ENCODE assay signal across 25 mouse cellular contexts in the genomic region with DNA sequence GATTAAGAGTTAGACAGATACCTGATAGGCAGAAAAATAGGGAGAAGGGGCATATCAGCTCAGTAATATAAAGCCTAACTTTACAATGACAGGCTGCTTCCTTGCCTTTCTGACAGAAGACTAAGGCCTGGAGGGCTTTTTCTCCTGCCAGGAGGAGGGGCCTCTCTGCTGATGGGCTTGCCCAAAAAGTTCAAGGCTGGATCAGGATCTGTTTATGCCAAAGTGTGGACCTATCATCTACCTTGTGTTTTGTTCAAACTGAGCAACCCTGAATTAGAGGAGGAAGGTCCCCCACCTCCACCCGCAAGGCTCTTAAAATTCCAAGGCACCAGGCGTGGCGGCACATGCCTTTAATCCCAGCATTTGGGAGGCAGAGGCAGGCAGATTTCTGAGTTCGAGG. TPM values are rescaled to one million over a fixed set of nuclear protein-coding genes. Genes with fewer than 3 reads are reported as not detected.
A peak's percentile ranks its signal among the peaks of the same experiment; 100 is the strongest.
DNase-seq lines count a peak whose midpoint lies in the region; ATAC-seq and TF ChIP-seq lines count a peak whose summit lies in the region.
"Had no signal": no experiment of that assay in that cellular context is flagged by ENCODE, and none has a peak within 500 bp of the region (broad histone marks: within the 10 kb centered on the region; RNA-seq: fewer than 3 reads in every experiment).

No protein-coding gene starts in this region.

- no peak for TF ChIP-seq CTCF in forebrain, postnatal 0 days (IDR thresholded peaks at IDR 0.05; ENCODE audit: low read depth)
- no peak for TF ChIP-seq CTCF in ES-Bruce4 (IDR thresholded peaks at IDR 0.05; ENCODE audit: low read depth, low read length)

- no peak overlapping the region for H3K4me3 ChIP-seq in forebrain, embryonic 10.5 days
- no peak overlapping the region for H3K4me3 ChIP-seq in forebrain, postnatal 0 days (ENCODE audit: low read depth, low read length)
- H3K4me3 ChIP-seq in heart, embryonic 10.5 days: no peak overlapping the region
- no peak overlapping the region for H3K4me3 ChIP-seq in ES-Bruce4 (ENCODE audit: low read depth, low read length)
- H3K4me3 ChIP-seq: embryonic facial prominence, embryonic 13.5 days; embryonic facial prominence, embryonic 15.5 days; erythroblast, embryonic 14.5 days; forebrain, embryonic 13.5 days; forebrain, embryonic 15.5 days had no signal

- DNase-seq in forebrain, embryonic 10.5 days (ENCODE audit: extremely low spot score, low spot score): no peak
- no peak for DNase-seq in forebrain, postnatal 0 days
- peak; percentile 55 for DNase-seq in heart, embryonic 10.5 days (ENCODE audit: low spot score)
- no peak for DNase-seq in heart, postnatal 36 days
- DNase-seq in ZHBTc4 (ENCODE audit: low read depth, low spot score): peak; percentile 49
- no peak for DNase-seq in natural killer cell, adult 2 months (ENCODE audit: low spot score in 2 of 2)
- DNase-seq: adrenal gland, adult 2 months; adrenal gland, postnatal 10 days; adrenal gland, postnatal 25 days; B cell, adult 2 months; cerebellum, adult 11 months; cerebellum, adult 18-20 months; cerebellum, adult 8-10 months; cerebellum, adult 9-11 months; cerebellum, postnatal 14 days; cerebellum, postnatal 36 days; embryo, embryonic 11 days had no signal

- no peak overlapping the region for H3K4me2 ChIP-seq in forebrain, postnatal 0 days (ENCODE audit: low read depth)
- H3K4me2 ChIP-seq: embryonic facial prominence, embryonic 13.5 days; embryonic facial prominence, embryonic 15.5 days; forebrain, embryonic 13.5 days; forebrain, embryonic 15.5 days had no signal

- no peak for TF ChIP-seq EP300 in ES-Bruce4 (IDR thresholded peaks at IDR 0.05; ENCODE audit: insufficient read depth, low read depth, low read length)

- H3K27me3 ChIP-seq in forebrain, embryonic 10.5 days (ENCODE audit: poor library complexity, severe bottlenecking): no peaks in the 10 kb centered on the region
- H3K27me3 ChIP-seq in forebrain, postnatal 0 days (ENCODE audit: insufficient read depth, low read length): no peaks in the 10 kb centered on the region
- H3K27me3 ChIP-seq in heart, embryonic 10.5 days (ENCODE audit: insufficient read depth, poor library complexity, severe bottlenecking): no peaks in the 10 kb centered on the region
- no peaks in the 10 kb centered on the region for H3K27me3 ChIP-seq in ES-Bruce4 (ENCODE audit: control insufficient read depth, insufficient read depth, low read length, poor library complexity, severe bottlenecking)
- H3K27me3 ChIP-seq: CH12.LX; embryonic facial prominence, embryonic 13.5 days; embryonic facial prominence, embryonic 15.5 days; forebrain, embryonic 13.5 days; forebrain, embryonic 15.5 days had no signal

- peak overlapping the region; percentile 25; the same call in 1 of the 2 replicates for H3K27ac ChIP-seq in forebrain, embryonic 10.5 days
- no peak overlapping the region for H3K27ac ChIP-seq in forebrain, postnatal 0 days (ENCODE audit: low read depth, low read length)
- no peak overlapping the region for H3K27ac ChIP-seq in heart, embryonic 10.5 days
- H3K27ac ChIP-seq in ES-Bruce4 (ENCODE audit: insufficient read depth, low read length): peak overlapping the region; percentile 40; the same call in 1 of the 2 replicates
- H3K27ac ChIP-seq: embryonic facial prominence, embryonic 13.5 days; embryonic facial prominence, embryonic 15.5 days; forebrain, embryonic 13.5 days; forebrain, embryonic 15.5 days had no signal

- H3K4me1 ChIP-seq in forebrain, embryonic 10.5 days: peaks cover 35% of the 10 kb centered on the region
- no peaks in the 10 kb centered on the region; the same call in 1 of the 2 replicates for H3K4me1 ChIP-seq in forebrain, postnatal 0 days (ENCODE audit: insufficient read depth)
- peaks cover 29% of the 10 kb centered on the region for H3K4me1 ChIP-seq in heart, embryonic 10.5 days
- peaks cover 8% of the 10 kb centered on the region for H3K4me1 ChIP-seq in ES-Bruce4 (ENCODE audit: control insufficient read depth, insufficient read depth, low read length)

- no peak for ATAC-seq in forebrain, postnatal 0 days
- ATAC-seq: CD4-positive, CD25-positive, alpha-beta regulatory T cell, adult 4 months; forebrain, embryonic 13.5 days; forebrain, embryonic 15.5 days had no signal

- no peaks in the 10 kb centered on the region for H3K36me3 ChIP-seq in forebrain, embryonic 10.5 days (replicated peaks)
- H3K36me3 ChIP-seq in forebrain, postnatal 0 days (ENCODE audit: insufficient read depth): no peaks in the 10 kb centered on the region
- H3K36me3 ChIP-seq in heart, embryonic 10.5 days: no peaks in the 10 kb centered on the region
- H3K36me3 ChIP-seq in ES-Bruce4 (ENCODE audit: control insufficient read depth, insufficient read depth, low read length, poor library complexity, severe bottlenecking): no peaks in the 10 kb centered on the region
- H3K36me3 ChIP-seq: embryonic facial prominence, embryonic 13.5 days; embryonic facial prominence, embryonic 15.5 days; forebrain, embryonic 15.5 days had no signal

- TF ChIP-seq POLR2A in ES-Bruce4 (IDR thresholded peaks at IDR 0.05; ENCODE audit: insufficient read depth, low read length): no peak

- 93% methylated on average over 4 of the region's 4 CpGs for WGBS in forebrain, embryonic 10.5 days
- WGBS in forebrain, postnatal 0 days: 95% methylated on average over 4 of the region's 4 CpGs
- WGBS in heart, embryonic 10.5 days: 98% methylated on average over 4 of the region's 4 CpGs

- intact Hi-C loops in heart, postnatal 36 days (cut with DNase I): no loop called here

- no peak overlapping the region for H3K9ac ChIP-seq in forebrain, postnatal 0 days
- H3K9ac ChIP-seq in ES-Bruce4 (ENCODE audit: low read depth, poor library complexity, severe bottlenecking): no peak overlapping the region
- H3K9ac ChIP-seq: embryonic facial prominence, embryonic 13.5 days; embryonic facial prominence, embryonic 15.5 days; forebrain, embryonic 13.5 days; forebrain, embryonic 15.5 days had no signal

- H3K9me3 ChIP-seq in forebrain, embryonic 10.5 days: peaks cover 8% of the 10 kb centered on the region; the same call in 1 of the 2 replicates
- H3K9me3 ChIP-seq in forebrain, postnatal 0 days (ENCODE audit: low read length): no peaks in the 10 kb centered on the region
- H3K9me3 ChIP-seq in heart, embryonic 10.5 days: no peaks in the 10 kb centered on the region
- peaks cover 4% of the 10 kb centered on the region; the same call in 1 of the 2 replicates for H3K9me3 ChIP-seq in ES-Bruce4 (replicated peaks; ENCODE audit: control insufficient read depth, insufficient read depth, low read length, poor library complexity, severe bottlenecking)
- H3K9me3 ChIP-seq: embryonic facial prominence, embryonic 13.5 days; embryonic facial prominence, embryonic 15.5 days; forebrain, embryonic 15.5 days had no signal

RNA-seq across cellular contexts. Expression of gene Hs6st1, which starts 47.9 kb away (rescaled TPM):
- polyA plus RNA-seq in forebrain, embryonic 10.5 days (2016; fragmentation: Nextera tagmentation; extraction: Ambion mirVana): 4.2 TPM in 2 replicates
- total RNA-seq in forebrain, postnatal 0 days (2014; rRNA removed): 52.5 and 61.1 TPM in 2 replicates
- polyA plus RNA-seq in forebrain, postnatal 0 days (2015; fragmentation: Nextera tagmentation; extraction: Ambion mirVana): 13.9 and 16.6 TPM in 2 replicates
- polyA plus RNA-seq in heart, embryonic 10.5 days (2016; fragmentation: Nextera tagmentation; extraction: Ambion mirVana): 3.5 and 5.7 TPM in 2 replicates
- 10 to 100 TPM; 21.3 to 23.1 TPM for total RNA-seq in heart, postnatal 36 days (2021)
- polyA plus RNA-seq in ES-Bruce4 (2011; ENCODE audit: insufficient read depth, insufficient read length, low read depth, missing spikeins): 75.6 and 79.2 TPM in 2 replicates

Comparison
In these comparisons a context has a peak if more than half of its experiments do, and no peak if none do; other contexts are left out.
1. DNase-seq: peak in heart, embryonic 10.5 days (single experiment) and ZHBTc4 (single experiment); none in forebrain, embryonic 10.5 days (single experiment), forebrain, postnatal 0 days (single experiment), heart, postnatal 36 days (0 of 2) and natural killer cell, adult 2 months (0 of 2).
2. H3K27ac ChIP-seq: peak in forebrain, embryonic 10.5 days (single experiment) and ES-Bruce4 (single experiment); none in forebrain, postnatal 0 days (single experiment) and heart, embryonic 10.5 days (single experiment).